Mouse (Mus musculus): ENCODE data around the gene 4930512M02Rik. TPM values are rescaled to one million over a fixed set of nuclear protein-coding genes. Genes with fewer than 3 reads are reported as not detected.

4930512M02Rik gene
- polyA plus RNA-seq, 1 experiment from 2014 or later: not detected

- no peaks in the 10 kb centered on the region for H3K27me3 ChIP-seq (ENCODE audit: control insufficient read depth, insufficient read depth, low read length)
- ATAC-seq (replicated peaks; ENCODE audit: insufficient number of reproducible peaks, low FRiP score, low TSS enrichment, low read depth): no peak
- no peak overlapping the region for H3K4me3 ChIP-seq (ENCODE audit: low read depth, low read length)
- DNase-seq (ENCODE audit: low spot score): no peak
- no peaks in the 10 kb centered on the region for H3K36me3 ChIP-seq (replicated peaks; ENCODE audit: control insufficient read depth, insufficient read depth, low read depth, low read length)
- no peaks in the 10 kb centered on the region for H3K4me1 ChIP-seq (ENCODE audit: control insufficient read depth, insufficient read depth, low read length)
- no peaks in the 10 kb centered on the region for H3K9me3 ChIP-seq (replicated peaks; ENCODE audit: control insufficient read depth, low read length)
- H3K27ac ChIP-seq (replicated peaks; ENCODE audit: low read depth, low read length): no peak overlapping the region
- WGBS: 83% methylated on average over 4 of the region's 4 CpGs
- H3K4me2 ChIP-seq (ENCODE audit: low read depth, low read length): no peak overlapping the region
- no peak overlapping the region for H3K9ac ChIP-seq (replicated peaks; ENCODE audit: low read length)
These were observed 31.2 kb upstream of the 4930512M02Rik start for GRCm38 (mm10) chr11:11658834-11659233.

- Histone ChIP-seq H3K9ac (replicated peaks; ENCODE audit: low read length) (no peak overlapping the region), H3K4me2 (ENCODE audit: low read depth, low read length) (no peak overlapping the region), H3K27ac (replicated peaks; ENCODE audit: low read depth, low read length) (no peak overlapping the region), H3K9me3 (replicated peaks; ENCODE audit: control insufficient read depth, low read length) (no peaks in the 10 kb centered on the region), H3K27me3 (ENCODE audit: control insufficient read depth, insufficient read depth, low read length) (no peaks in the 10 kb centered on the region), H3K4me1 (ENCODE audit: control insufficient read depth, insufficient read depth, low read length) (no peaks in the 10 kb centered on the region), H3K4me3 (ENCODE audit: low read depth, low read length) (no peak overlapping the region), H3K36me3 (replicated peaks; ENCODE audit: control insufficient read depth, insufficient read depth, low read depth, low read length) (no peaks in the 10 kb centered on the region)
- 88% methylated on average over 4 of the region's 4 CpGs for WGBS
- ATAC-seq (replicated peaks; ENCODE audit: insufficient number of reproducible peaks, low FRiP score, low TSS enrichment, low read depth): no peak
- no peak for DNase-seq (ENCODE audit: low spot score)
These were observed 30.0 kb upstream of the 4930512M02Rik start for GRCm38 (mm10) chr11:11657634-11658033.

GRCm38 (mm10) chr11:11656995-11657530 lies 29.4 kb upstream of the 4930512M02Rik start:
- Histone ChIP-seq H3K27me3 (ENCODE audit: control insufficient read depth, insufficient read depth, low read length) (no peaks in the 10 kb centered on the region), H3K4me3 (ENCODE audit: low read depth, low read length) (no peak overlapping the region), H3K27ac (replicated peaks; ENCODE audit: low read depth, low read length) (no peak overlapping the region), H3K36me3 (replicated peaks; ENCODE audit: control insufficient read depth, insufficient read depth, low read depth, low read length) (no peaks in the 10 kb centered on the region), H3K9me3 (replicated peaks; ENCODE audit: control insufficient read depth, low read length) (no peaks in the 10 kb centered on the region), H3K9ac (replicated peaks; ENCODE audit: low read length) (no peak overlapping the region), H3K4me1 (ENCODE audit: control insufficient read depth, insufficient read depth, low read length) (no peaks in the 10 kb centered on the region), H3K4me2 (ENCODE audit: low read depth, low read length) (no peak overlapping the region)
- 73% methylated on average over 5 of the region's 5 CpGs for WGBS
- no peak for ATAC-seq (replicated peaks; ENCODE audit: insufficient number of reproducible peaks, low FRiP score, low TSS enrichment, low read depth)
- no peak for DNase-seq (ENCODE audit: low spot score)

- no peaks in the 10 kb centered on the region for H3K4me1 ChIP-seq (ENCODE audit: control insufficient read depth, insufficient read depth, low read length)
- H3K9me3 ChIP-seq (replicated peaks; ENCODE audit: control insufficient read depth, low read length): no peaks in the 10 kb centered on the region
- WGBS: 83% methylated on average over 3 of the region's 3 CpGs
- no peak for DNase-seq (ENCODE audit: low spot score)
- H3K9ac ChIP-seq (replicated peaks; ENCODE audit: low read length): no peak overlapping the region
- no peaks in the 10 kb centered on the region for H3K27me3 ChIP-seq (ENCODE audit: control insufficient read depth, insufficient read depth, low read length)
- no peaks in the 10 kb centered on the region for H3K36me3 ChIP-seq (replicated peaks; ENCODE audit: control insufficient read depth, insufficient read depth, low read depth, low read length)
- no peak overlapping the region for H3K4me2 ChIP-seq (ENCODE audit: low read depth, low read length)
- ATAC-seq (replicated peaks; ENCODE audit: insufficient number of reproducible peaks, low FRiP score, low TSS enrichment, low read depth): no peak
- no peak overlapping the region for H3K27ac ChIP-seq (replicated peaks; ENCODE audit: low read depth, low read length)
- no peak overlapping the region for H3K4me3 ChIP-seq (ENCODE audit: low read depth, low read length)
These were observed 28.8 kb upstream of the 4930512M02Rik start for GRCm38 (mm10) chr11:11656388-11656787.

GRCm38 (mm10) chr11:11644303-11644702 lies 16.7 kb upstream of the 4930512M02Rik start:
- H3K9ac ChIP-seq (replicated peaks; ENCODE audit: low read length): no peak overlapping the region
- no peak overlapping the region for H3K27ac ChIP-seq (replicated peaks; ENCODE audit: low read depth, low read length)
- no peak overlapping the region for H3K4me3 ChIP-seq (ENCODE audit: low read depth, low read length)
- H3K36me3 ChIP-seq (replicated peaks; ENCODE audit: control insufficient read depth, insufficient read depth, low read depth, low read length): no peaks in the 10 kb centered on the region
- H3K27me3 ChIP-seq (ENCODE audit: control insufficient read depth, insufficient read depth, low read length): no peaks in the 10 kb centered on the region
- ATAC-seq (replicated peaks; ENCODE audit: insufficient number of reproducible peaks, low FRiP score, low TSS enrichment, low read depth) (no peak), DNase-seq (ENCODE audit: low spot score) (no peak)
- H3K4me2 ChIP-seq (ENCODE audit: low read depth, low read length): no peak overlapping the region
- no peaks in the 10 kb centered on the region for H3K9me3 ChIP-seq (replicated peaks; ENCODE audit: control insufficient read depth, low read length)
- no peaks in the 10 kb centered on the region for H3K4me1 ChIP-seq (ENCODE audit: control insufficient read depth, insufficient read depth, low read length)

- Histone ChIP-seq H3K9me3 (replicated peaks; ENCODE audit: control insufficient read depth, low read length) (no peaks in the 10 kb centered on the region), H3K27me3 (ENCODE audit: control insufficient read depth, insufficient read depth, low read length) (no peaks in the 10 kb centered on the region), H3K4me2 (ENCODE audit: low read depth, low read length) (no peak overlapping the region), H3K36me3 (replicated peaks; ENCODE audit: control insufficient read depth, insufficient read depth, low read depth, low read length) (no peaks in the 10 kb centered on the region), H3K9ac (replicated peaks; ENCODE audit: low read length) (no peak overlapping the region), H3K4me1 (ENCODE audit: control insufficient read depth, insufficient read depth, low read length) (no peaks in the 10 kb centered on the region), H3K27ac (replicated peaks; ENCODE audit: low read depth, low read length) (no peak overlapping the region), H3K4me3 (ENCODE audit: low read depth, low read length) (no peak overlapping the region)
- WGBS: 59% methylated on average over 4 of the region's 4 CpGs
- no peak for ATAC-seq (replicated peaks; ENCODE audit: insufficient number of reproducible peaks, low FRiP score, low TSS enrichment, low read depth)
- DNase-seq (ENCODE audit: low spot score): no peak
These were observed 3.4 kb downstream of the 4930512M02Rik start for GRCm38 (mm10) chr11:11624073-11624705.

GRCm38 (mm10) chr11:11609243-11609642 lies 18.4 kb downstream of the 4930512M02Rik start:
- Histone ChIP-seq H3K27ac (replicated peaks; ENCODE audit: low read depth, low read length) (no peak overlapping the region), H3K9ac (replicated peaks; ENCODE audit: low read length) (no peak overlapping the region), H3K4me1 (ENCODE audit: control insufficient read depth, insufficient read depth, low read length) (no peaks in the 10 kb centered on the region), H3K4me2 (ENCODE audit: low read depth, low read length) (no peak overlapping the region), H3K9me3 (replicated peaks; ENCODE audit: control insufficient read depth, low read length) (no peaks in the 10 kb centered on the region), H3K4me3 (ENCODE audit: low read depth, low read length) (no peak overlapping the region), H3K36me3 (replicated peaks; ENCODE audit: control insufficient read depth, insufficient read depth, low read depth, low read length) (no peaks in the 10 kb centered on the region), H3K27me3 (ENCODE audit: control insufficient read depth, insufficient read depth, low read length) (no peaks in the 10 kb centered on the region)
- WGBS: 89% methylated on average over 2 of the region's 2 CpGs
- ATAC-seq (replicated peaks; ENCODE audit: insufficient number of reproducible peaks, low FRiP score, low TSS enrichment, low read depth) (no peak), DNase-seq (ENCODE audit: low spot score) (no peak)

- Histone ChIP-seq H3K27me3 (ENCODE audit: control insufficient read depth, insufficient read depth, low read length) (no peaks in the 10 kb centered on the region), H3K4me2 (ENCODE audit: low read depth, low read length) (no peak overlapping the region), H3K9ac (replicated peaks; ENCODE audit: low read length) (no peak overlapping the region), H3K4me1 (ENCODE audit: control insufficient read depth, insufficient read depth, low read length) (no peaks in the 10 kb centered on the region), H3K4me3 (ENCODE audit: low read depth, low read length) (no peak overlapping the region), H3K9me3 (replicated peaks; ENCODE audit: control insufficient read depth, low read length) (no peaks in the 10 kb centered on the region), H3K27ac (replicated peaks; ENCODE audit: low read depth, low read length) (no peak overlapping the region), H3K36me3 (replicated peaks; ENCODE audit: control insufficient read depth, insufficient read depth, low read depth, low read length) (no peaks in the 10 kb centered on the region)
- 71% methylated on average over 2 of the region's 2 CpGs for WGBS
- DNase-seq (ENCODE audit: low spot score) (no peak), ATAC-seq (replicated peaks; ENCODE audit: insufficient number of reproducible peaks, low FRiP score, low TSS enrichment, low read depth) (no peak)
These were observed 40.3 kb downstream of the 4930512M02Rik start for GRCm38 (mm10) chr11:11587327-11587726.
